Mouse (Mus musculus): Measurements from ENCODE around the gene Pgrmc2. TPM values are rescaled to one million over a fixed set of nuclear protein-coding genes. Genes with fewer than 3 reads are reported as not detected.

Gene Pgrmc2
- polyA plus RNA-seq, 1 experiment, result 14.2 TPM

- H3K4me3 ChIP-seq (replicated peaks), result peak overlapping the region; percentile 5
- no peaks in the 10 kb centered on the region for H3K9me3 ChIP-seq
- H3K36me3 ChIP-seq (replicated peaks; ENCODE audit: low read length), result peaks cover 14% of the 10 kb centered on the region
- H3K4me1 ChIP-seq, result peaks cover 28% of the 10 kb centered on the region
- no peaks in the 10 kb centered on the region for H3K27me3 ChIP-seq (replicated peaks)
- TF ChIP-seq FLI1 (IDR thresholded peaks at IDR 0.05; ENCODE audit: low read length) (no peak), GATA1 (IDR thresholded peaks at IDR 0.05; ENCODE audit: borderline replicate concordance, low read length) (no peak)
Measured at GRCm38 (mm10) chr3:41080724-41081123, 2.1 kb downstream of the Pgrmc2 start.

- no peaks in the 10 kb centered on the region for H3K27me3 ChIP-seq (replicated peaks)
- TF ChIP-seq FLI1 (IDR thresholded peaks at IDR 0.05; ENCODE audit: low read length), result no peak
- no peak for TF ChIP-seq GATA1 (IDR thresholded peaks at IDR 0.05; ENCODE audit: borderline replicate concordance, low read length)
- no peaks in the 10 kb centered on the region for H3K9me3 ChIP-seq
- no peak overlapping the region for H3K4me3 ChIP-seq (replicated peaks)
- peaks cover 26% of the 10 kb centered on the region for H3K4me1 ChIP-seq
- peaks cover 17% of the 10 kb centered on the region for H3K36me3 ChIP-seq (replicated peaks; ENCODE audit: low read length)
Measured at GRCm38 (mm10) chr3:41078673-41079072, 4.2 kb downstream of the Pgrmc2 start.

- H3K36me3 ChIP-seq (replicated peaks; ENCODE audit: low read length), result peaks cover 26% of the 10 kb centered on the region
- H3K9me3 ChIP-seq, result no peaks in the 10 kb centered on the region
- H3K4me1 ChIP-seq, result peaks cover 22% of the 10 kb centered on the region
- no peak overlapping the region for H3K4me3 ChIP-seq (replicated peaks)
- H3K27me3 ChIP-seq (replicated peaks), result no peaks in the 10 kb centered on the region
- TF ChIP-seq GATA1 (IDR thresholded peaks at IDR 0.05; ENCODE audit: borderline replicate concordance, low read length) (no peak), FLI1 (IDR thresholded peaks at IDR 0.05; ENCODE audit: low read length) (no peak)
Measured at GRCm38 (mm10) chr3:41075376-41075775, 7.5 kb downstream of the Pgrmc2 start.

GRCm38 (mm10) chr3:41070519-41070918 lies 12.3 kb downstream of the Pgrmc2 start:
- peaks cover 24% of the 10 kb centered on the region for H3K4me1 ChIP-seq
- TF ChIP-seq FLI1 (IDR thresholded peaks at IDR 0.05; ENCODE audit: low read length) (no peak), GATA1 (IDR thresholded peaks at IDR 0.05; ENCODE audit: borderline replicate concordance, low read length) (no peak)
- no peaks in the 10 kb centered on the region for H3K9me3 ChIP-seq
- H3K4me3 ChIP-seq (replicated peaks), result no peak overlapping the region
- peaks cover 59% of the 10 kb centered on the region for H3K36me3 ChIP-seq (replicated peaks; ENCODE audit: low read length)
- H3K27me3 ChIP-seq (replicated peaks), result no peaks in the 10 kb centered on the region

- Histone ChIP-seq H3K36me3 (replicated peaks; ENCODE audit: low read length) (peaks cover 69% of the 10 kb centered on the region), H3K9me3 (no peaks in the 10 kb centered on the region), H3K4me1 (peaks cover 22% of the 10 kb centered on the region), H3K27me3 (replicated peaks) (no peaks in the 10 kb centered on the region), H3K4me3 (replicated peaks) (no peak overlapping the region)
- TF ChIP-seq GATA1 (IDR thresholded peaks at IDR 0.05; ENCODE audit: borderline replicate concordance, low read length) (no peak), FLI1 (IDR thresholded peaks at IDR 0.05; ENCODE audit: low read length) (no peak)
Measured at GRCm38 (mm10) chr3:41065320-41065719, 17.5 kb downstream of the Pgrmc2 start.

GRCm38 (mm10) chr3:41062758-41063157 lies 20.1 kb downstream of the Pgrmc2 start:
- Histone ChIP-seq H3K4me3 (replicated peaks) (no peak overlapping the region), H3K9me3 (no peaks in the 10 kb centered on the region), H3K4me1 (peaks cover 22% of the 10 kb centered on the region), H3K27me3 (replicated peaks) (peaks cover 2% of the 10 kb centered on the region), H3K36me3 (replicated peaks; ENCODE audit: low read length) (peaks cover 44% of the 10 kb centered on the region)
- TF ChIP-seq GATA1 (IDR thresholded peaks at IDR 0.05; ENCODE audit: borderline replicate concordance, low read length) (no peak), FLI1 (IDR thresholded peaks at IDR 0.05; ENCODE audit: low read length) (no peak)

GRCm38 (mm10) chr3:41061831-41062565 lies 20.8 kb downstream of the Pgrmc2 start:
- Histone ChIP-seq H3K27me3 (replicated peaks) (peaks cover 2% of the 10 kb centered on the region), H3K4me3 (replicated peaks) (no peak overlapping the region), H3K9me3 (no peaks in the 10 kb centered on the region), H3K4me1 (peaks cover 16% of the 10 kb centered on the region), H3K36me3 (replicated peaks; ENCODE audit: low read length) (peaks cover 36% of the 10 kb centered on the region)
- no peak for TF ChIP-seq GATA1 (IDR thresholded peaks at IDR 0.05; ENCODE audit: borderline replicate concordance, low read length)
- TF ChIP-seq FLI1 (IDR thresholded peaks at IDR 0.05; ENCODE audit: low read length), result no peak

- peaks cover 9% of the 10 kb centered on the region for H3K4me1 ChIP-seq
- no peak for TF ChIP-seq GATA1 (IDR thresholded peaks at IDR 0.05; ENCODE audit: borderline replicate concordance, low read length)
- no peak for TF ChIP-seq FLI1 (IDR thresholded peaks at IDR 0.05; ENCODE audit: low read length)
- peaks cover 5% of the 10 kb centered on the region for H3K27me3 ChIP-seq (replicated peaks)
- peaks cover 11% of the 10 kb centered on the region for H3K36me3 ChIP-seq (replicated peaks; ENCODE audit: low read length)
- H3K9me3 ChIP-seq, result peaks cover 8% of the 10 kb centered on the region
- H3K4me3 ChIP-seq (replicated peaks), result no peak overlapping the region
Measured at GRCm38 (mm10) chr3:41059249-41059648, 23.6 kb downstream of the Pgrmc2 start.

GRCm38 (mm10) chr3:41058395-41058794 lies 24.5 kb downstream of the Pgrmc2 start:
- H3K36me3 ChIP-seq (replicated peaks; ENCODE audit: low read length), result peaks cover 3% of the 10 kb centered on the region
- H3K9me3 ChIP-seq, result peaks cover 11% of the 10 kb centered on the region
- no peak overlapping the region for H3K4me3 ChIP-seq (replicated peaks)
- peaks cover 5% of the 10 kb centered on the region for H3K27me3 ChIP-seq (replicated peaks)
- peaks cover 6% of the 10 kb centered on the region for H3K4me1 ChIP-seq
- no peak for TF ChIP-seq GATA1 (IDR thresholded peaks at IDR 0.05; ENCODE audit: borderline replicate concordance, low read length)
- no peak for TF ChIP-seq FLI1 (IDR thresholded peaks at IDR 0.05; ENCODE audit: low read length)

- peaks cover 1% of the 10 kb centered on the region; the same call in 1 of the 2 replicates for H3K4me1 ChIP-seq
- H3K27me3 ChIP-seq (replicated peaks), result peaks cover 11% of the 10 kb centered on the region
- no peak overlapping the region for H3K4me3 ChIP-seq (replicated peaks)
- TF ChIP-seq GATA1 (IDR thresholded peaks at IDR 0.05; ENCODE audit: borderline replicate concordance, low read length) (no peak), FLI1 (IDR thresholded peaks at IDR 0.05; ENCODE audit: low read length) (no peak)
- H3K36me3 ChIP-seq (replicated peaks; ENCODE audit: low read length), result no peaks in the 10 kb centered on the region
- peaks cover 11% of the 10 kb centered on the region for H3K9me3 ChIP-seq
Measured at GRCm38 (mm10) chr3:41053334-41053733, 29.5 kb downstream of the Pgrmc2 start.
